Mouse (Mus musculus): ENCODE data around the gene Capn8.

DNA sequence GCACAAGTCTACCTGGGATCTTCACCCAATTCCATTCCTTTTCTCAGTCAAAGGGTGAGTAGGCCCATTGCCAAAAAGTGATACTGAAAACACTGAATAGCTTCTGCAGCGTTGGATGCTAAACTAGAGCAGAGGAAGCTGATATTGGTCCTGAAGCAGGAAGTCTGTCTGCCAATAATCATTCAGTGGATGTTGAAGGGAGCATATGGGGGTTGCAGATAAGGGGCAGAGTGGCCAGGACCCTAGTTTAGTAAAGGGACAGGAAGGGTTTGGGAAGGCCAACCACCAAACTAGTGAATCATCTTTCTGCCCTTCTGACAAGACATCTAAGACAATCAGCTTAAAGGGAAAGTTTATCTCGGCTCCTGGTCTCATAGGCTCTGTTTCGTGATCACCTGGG is 41.1 kb upstream of the Capn8 start:
- TF ChIP-seq CTCF (IDR thresholded peaks at IDR 0.05; ENCODE audit: low read depth) (no peak), EP300 (IDR thresholded peaks at IDR 0.05; ENCODE audit: low read depth) (no peak)

Data from liver, postnatal 0 days (tissue).